Mouse (Mus musculus) spleen, postnatal 14 days (tissue): ENCODE measurements around the gene Mlycd.

Source experiments
- DNase-seq, 2 experiments: peaks; one replicate each; pipeline ENCODE4 v3.0.0; 2021 to 2022; ENCODE audit warnings: low spot score in 2 of 2

The Mlycd gene

GRCm38 (mm10) chr8:119400904-119401303 lies 6.2 kb downstream of the Mlycd start:
- DNase-seq: no peak

DNA sequence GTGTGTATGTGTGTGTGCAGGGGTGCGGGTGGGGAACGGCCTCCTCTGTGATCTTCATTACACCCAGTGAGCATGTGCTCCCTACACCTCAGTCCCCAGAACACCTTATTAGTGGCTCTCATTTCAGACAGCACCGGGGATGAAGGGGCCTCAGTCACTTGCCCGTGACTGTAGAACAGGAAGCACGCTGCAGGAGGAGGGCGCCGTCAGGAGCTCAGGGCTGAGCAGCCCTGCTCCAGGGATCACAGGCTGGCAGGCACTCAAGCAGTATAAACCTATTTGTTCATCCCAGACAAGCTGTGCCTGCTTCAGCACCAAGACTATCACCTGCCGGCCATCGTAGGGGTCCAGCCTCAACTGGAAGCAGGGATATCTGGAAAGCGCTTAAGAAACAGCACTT lies 9.2 kb downstream of the Mlycd start:
- no peak for DNase-seq

- DNase-seq: no peak
Observed at GRCm38 (mm10) chr8:119404648-119405047, 10.0 kb downstream of the Mlycd start.

GRCm38 (mm10) chr8:119408311-119408710 lies 13.6 kb downstream of the Mlycd start:
- no peak for DNase-seq

GRCm38 (mm10) chr8:119412037-119412734 lies 17.5 kb downstream of the Mlycd start:
- DNase-seq: no peak

DNA sequence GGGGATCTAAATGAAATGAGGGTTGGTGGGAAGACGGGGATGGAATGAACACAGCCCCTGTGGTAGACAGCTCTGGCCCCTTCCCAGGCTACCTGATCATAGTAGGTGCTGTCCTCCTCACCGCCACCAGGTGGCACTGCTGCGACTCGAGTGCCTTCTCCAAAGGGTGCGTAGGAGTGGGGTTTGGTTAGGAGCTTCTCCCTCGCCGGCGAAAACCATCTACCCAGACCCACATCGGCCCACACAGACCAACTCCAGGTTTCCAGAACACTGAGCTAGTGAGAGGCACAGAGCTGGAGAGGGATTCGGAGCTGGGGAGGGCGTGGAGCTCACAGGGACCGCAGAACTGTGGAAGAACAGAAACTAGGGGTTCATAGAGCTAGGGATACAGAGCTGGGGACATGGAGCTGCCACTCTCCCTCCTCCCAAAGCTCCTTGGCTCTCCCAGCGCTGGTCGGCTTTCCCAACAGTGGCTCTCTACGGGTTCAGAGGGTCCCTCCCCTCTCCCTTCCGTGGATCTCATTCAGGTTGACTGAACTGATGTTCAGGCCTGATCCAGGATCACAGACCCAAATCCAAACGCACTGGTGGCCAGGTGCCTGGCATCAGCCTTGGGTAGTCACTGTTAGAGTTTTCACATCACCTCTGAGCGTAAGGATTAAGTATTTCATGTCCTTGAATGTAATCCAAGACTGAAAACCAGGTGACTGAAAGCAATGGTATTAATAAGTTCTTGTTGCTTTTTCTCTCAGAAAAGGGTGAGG lies 18.2 kb downstream of the Mlycd start:
- peak; percentile 40 to 69 for DNase-seq

GRCm38 (mm10) chr8:119413605-119414004 lies 18.9 kb downstream of the Mlycd start:
- DNase-seq: no peak

DNA sequence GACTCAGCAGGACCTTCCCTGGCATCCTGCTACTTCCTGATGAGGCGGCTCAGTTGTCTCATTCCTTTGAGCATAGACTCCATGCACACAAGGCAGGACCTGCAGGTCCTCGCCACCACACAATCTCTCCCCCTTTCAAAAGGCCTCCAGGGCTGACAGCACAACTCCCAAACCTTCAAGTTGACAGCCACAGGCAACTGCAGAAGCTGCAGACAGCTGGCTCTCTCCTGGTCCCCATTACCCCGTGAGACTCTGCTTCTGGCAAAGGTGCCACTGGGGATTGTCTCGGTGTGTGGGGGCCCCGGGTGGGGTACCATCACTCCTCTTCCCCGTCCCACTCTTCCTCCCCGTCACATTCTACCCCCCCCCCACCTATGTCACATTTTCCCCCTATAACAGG lies 25.6 kb downstream of the Mlycd start:
- DNase-seq: no peak

- no peak for DNase-seq
Observed at GRCm38 (mm10) chr8:119421603-119422122, 27.0 kb downstream of the Mlycd start.

DNA sequence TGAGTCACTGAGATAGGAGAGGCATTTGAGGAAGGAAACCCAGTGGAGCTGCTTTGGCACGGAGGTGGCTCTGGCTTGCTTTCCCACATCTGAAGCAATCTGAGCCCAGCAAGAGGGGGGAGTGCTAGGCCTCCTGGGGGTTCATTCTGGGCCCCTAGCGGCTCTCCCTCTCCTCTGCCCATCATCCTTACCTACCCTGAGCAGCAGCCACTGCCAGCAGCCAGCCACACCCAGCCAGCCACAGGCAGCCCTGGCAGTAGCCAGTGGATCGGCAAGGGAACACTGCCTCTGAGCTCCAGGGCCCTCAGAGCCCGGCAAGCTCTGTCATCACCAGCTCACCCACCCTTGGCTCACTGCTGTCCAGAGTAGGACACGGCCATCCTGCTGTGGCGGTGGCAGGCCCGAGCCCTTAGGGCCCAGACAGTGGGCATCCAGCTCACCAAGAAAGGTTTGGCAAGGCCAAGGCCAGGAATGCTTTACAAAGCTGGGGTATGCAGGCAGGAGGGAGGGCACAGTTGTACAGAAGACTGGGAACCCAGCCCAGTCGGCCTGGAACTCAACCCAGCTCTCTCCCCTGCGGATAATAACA lies 27.5 kb downstream of the Mlycd start:
- DNase-seq: no peak

DNA sequence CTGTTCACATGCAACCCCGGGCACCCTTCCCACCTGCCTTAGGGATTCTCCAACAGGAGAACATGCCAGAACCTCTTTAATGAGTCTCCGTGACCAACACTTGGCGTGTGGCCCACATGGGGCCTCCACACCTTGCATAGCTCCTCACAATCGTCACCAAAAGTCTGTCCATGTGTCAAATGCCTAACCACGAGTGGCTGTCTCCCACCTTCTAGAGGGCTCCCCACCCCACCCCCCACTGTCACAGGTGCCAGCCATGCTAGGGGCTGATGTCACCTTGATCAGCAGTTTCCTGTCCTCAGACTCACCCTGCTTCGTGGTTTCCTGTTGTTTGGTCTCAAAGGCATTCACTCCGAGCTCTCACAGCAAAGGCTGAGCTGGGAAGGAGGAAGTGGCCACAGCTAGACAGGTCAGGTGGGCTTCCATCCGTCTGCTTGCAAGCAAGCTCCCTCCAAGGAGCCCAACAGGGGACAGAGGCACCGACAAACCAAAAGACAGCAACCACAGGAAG lies 29.0 kb downstream of the Mlycd start:
- DNase-seq: peak; percentile 33 to 59

- DNase-seq: no peak
Observed at GRCm38 (mm10) chr8:119424199-119424733, 29.6 kb downstream of the Mlycd start.

DNA sequence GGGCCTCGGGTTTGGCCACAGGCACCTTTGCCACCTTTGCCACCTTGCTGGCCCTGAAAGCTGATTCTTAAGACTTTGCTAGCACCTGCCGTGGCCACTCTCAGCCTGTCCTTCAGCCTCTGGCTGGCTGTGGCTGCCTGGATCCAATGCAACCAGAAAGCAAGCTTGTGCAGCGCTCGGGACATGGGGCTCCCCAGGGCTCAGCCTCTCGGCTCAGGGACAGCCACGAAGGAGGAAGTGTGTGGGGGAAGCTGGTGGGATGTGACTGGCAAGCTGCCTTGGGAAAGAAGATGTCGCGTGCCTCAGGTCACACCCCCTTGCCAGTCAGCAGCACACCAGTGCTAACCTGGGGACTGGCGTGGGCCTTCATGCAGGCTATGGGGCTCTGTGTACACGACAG lies 30.1 kb downstream of the Mlycd start:
- no peak for DNase-seq

DNA sequence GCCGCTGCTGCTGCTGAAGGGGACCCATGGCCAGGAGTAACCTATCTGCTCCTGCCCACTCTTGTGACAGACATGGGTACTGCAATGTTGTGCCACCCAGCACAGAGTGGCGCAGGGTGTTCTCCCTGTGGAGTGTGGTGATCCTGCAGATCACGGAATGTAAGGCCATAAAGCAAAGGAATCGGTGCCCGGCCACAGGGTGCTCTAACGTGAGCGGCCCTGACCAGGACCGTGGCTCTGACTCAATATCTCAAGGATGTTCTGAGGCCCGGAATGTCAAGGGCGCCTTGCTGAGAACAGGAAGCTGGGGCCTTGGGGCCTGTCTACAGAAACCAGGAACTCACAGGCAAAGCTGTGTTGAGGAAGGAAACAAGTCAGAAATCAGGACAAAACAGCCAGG lies 30.9 kb downstream of the Mlycd start:
- DNase-seq: peak in 1 of 2 experiments; percentile 32

DNA sequence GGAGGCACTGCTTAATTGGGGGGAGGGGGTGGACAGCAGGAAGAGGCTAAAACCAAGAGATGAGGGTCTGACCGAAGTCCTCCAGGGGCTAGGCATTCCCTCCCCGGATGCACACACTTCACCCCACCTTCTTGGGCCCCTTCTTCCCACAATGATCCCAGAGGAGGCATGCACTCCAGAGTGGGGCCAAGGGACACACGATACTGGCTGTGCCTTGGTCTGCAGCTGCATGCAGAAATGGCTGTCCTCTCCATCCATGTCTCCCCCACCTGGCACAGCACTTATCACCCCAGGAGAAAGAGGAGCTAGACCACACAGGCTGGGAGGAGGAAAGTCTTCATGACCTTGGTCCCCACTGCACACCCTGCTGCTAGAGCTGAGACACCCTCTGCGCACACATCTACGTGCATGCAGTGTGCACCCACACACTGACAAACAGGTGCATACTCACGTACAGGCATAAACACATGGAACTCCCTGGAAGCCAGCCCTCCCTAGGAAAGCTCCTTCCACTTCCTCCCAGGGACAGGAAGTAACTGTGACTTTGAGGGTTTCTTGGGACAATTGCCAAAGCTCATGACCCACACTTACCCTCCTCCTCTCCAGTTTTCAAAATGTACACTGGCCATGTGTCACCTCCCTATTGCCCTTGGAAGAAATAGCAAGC lies 31.5 kb downstream of the Mlycd start:
- no peak for DNase-seq

GRCm38 (mm10) chr8:119427634-119428349 lies 33.1 kb downstream of the Mlycd start:
- no peak for DNase-seq

- no peak for DNase-seq
Observed at GRCm38 (mm10) chr8:119428350-119428740, 33.7 kb downstream of the Mlycd start.

DNA sequence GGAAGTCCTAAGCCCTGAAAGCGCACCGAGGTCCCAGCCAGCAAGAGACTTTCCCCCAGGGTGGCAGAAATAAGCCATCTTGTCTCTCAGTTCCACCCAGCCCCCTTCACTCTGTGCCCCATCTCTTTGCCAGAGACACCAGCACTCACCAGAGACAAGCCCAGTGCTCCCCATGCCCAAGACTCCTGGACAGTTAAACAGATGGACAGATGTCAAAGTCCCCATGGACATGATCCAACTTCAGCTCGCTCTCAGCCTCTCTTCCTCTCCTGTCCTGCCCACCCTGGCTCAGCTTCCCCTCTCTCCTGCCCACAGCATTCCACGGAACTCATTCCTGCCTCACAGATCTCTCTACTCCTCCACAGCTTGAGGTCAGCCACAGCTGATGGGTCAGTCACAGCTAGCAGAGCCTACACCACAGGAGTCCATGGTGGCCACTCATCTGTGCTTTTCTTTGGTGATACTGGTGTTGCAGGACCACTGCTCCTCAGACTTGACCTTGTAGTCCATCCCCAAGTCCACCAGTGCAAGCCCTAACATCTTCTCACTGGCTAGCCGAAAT lies 34.2 kb downstream of the Mlycd start:
- DNase-seq: no peak

- no peak for DNase-seq
Observed at GRCm38 (mm10) chr8:119429552-119429951, 34.9 kb downstream of the Mlycd start.

GRCm38 (mm10) chr8:119430250-119430649 lies 35.6 kb downstream of the Mlycd start:
- DNase-seq: no peak

DNA sequence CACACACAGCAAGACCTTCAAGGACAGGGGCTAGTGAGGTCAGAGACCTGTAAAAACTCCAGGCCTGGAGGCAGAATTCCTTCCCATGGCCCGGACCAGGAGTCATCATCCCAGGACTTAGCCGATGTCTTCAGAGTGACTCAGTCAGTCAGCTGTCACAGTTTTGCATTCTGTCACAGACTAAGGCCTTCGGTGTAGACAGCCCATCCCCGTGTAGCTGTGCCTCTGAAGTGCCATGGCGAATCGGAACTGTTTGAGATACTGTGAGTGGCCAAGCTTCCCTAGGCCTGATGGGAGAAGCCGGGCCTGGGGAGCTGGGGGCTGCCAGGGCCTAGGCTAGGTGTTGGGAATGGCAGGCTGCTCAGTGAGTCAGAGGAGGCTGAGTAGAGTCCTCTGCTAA lies 36.0 kb downstream of the Mlycd start:
- no peak for DNase-seq
